Mouse (Mus musculus) CH12.LX (cell line): ENCODE measurements around the gene Ctsl. TPM values are rescaled to one million over a fixed set of nuclear protein-coding genes. Genes with fewer than 3 reads are reported as not detected.

ENCODE experiments used
- DNase-seq: peaks from one replicate; pipeline ENCODE4 v3.0.0-alpha.2; 2013; ENCODE audit errors: extremely low read depth
- H3K27ac ChIP-seq: 2 replicates; pipeline ENCODE4 v1.5.1; 2012; ENCODE audit warnings: low read depth, mild to moderate bottlenecking, control low read depth, moderate library complexity; ENCODE audit not compliant: insufficient read depth
- H3K27me3 ChIP-seq: replicated peaks from 2 replicates; pipeline ENCODE3; 2012; ENCODE audit warnings: inconsistent platforms
- H3K36me3 ChIP-seq, 2 experiments: replicated peaks in 1 of 2; 2 replicates each; pipeline versions ENCODE3 to v1.6.1; 2012; ENCODE audit warnings: inconsistent platforms in 1 of 2, low read length in 1 of 2, mild to moderate bottlenecking in 1 of 2, mixed read lengths in 1 of 2, moderate library complexity in 1 of 2; ENCODE audit not compliant: control insufficient read depth in 1 of 2, insufficient read depth in 1 of 2
- H3K4me1 ChIP-seq, 2 experiments: 2 replicates each; pipeline ENCODE4 v1.6.1; 2012; ENCODE audit warnings: inconsistent platforms in 1 of 2, moderate library complexity in 1 of 2; ENCODE audit not compliant: insufficient read depth in 2 of 2, control insufficient read depth in 1 of 2
- H3K4me2 ChIP-seq: 2 replicates; pipeline ENCODE4 v1.6.1; 2012; ENCODE audit warnings: low read depth, mild to moderate bottlenecking, control low read depth; ENCODE audit not compliant: poor library complexity, insufficient read depth, severe bottlenecking
- H3K4me3 ChIP-seq, 3 experiments: fragments of 150-350 bp in 1 of 3; sonication (generic) in 1 of 3; replicated peaks in 1 of 3; 2 replicates each; pipeline versions ENCODE3 to v1.5.1; 2011 to 2012; ENCODE audit warnings: low read depth in 2 of 3, low read length in 2 of 3, mild to moderate bottlenecking in 2 of 3, moderate library complexity in 2 of 3, control low read depth in 1 of 3, improper control_type of control experiment in 1 of 3, inconsistent platforms in 1 of 3, mixed read lengths in 1 of 3; ENCODE audit not compliant: poor library complexity in 1 of 3
- H3K79me2 ChIP-seq: replicated peaks from 2 replicates; pipeline ENCODE4 v1.6.1; 2012; ENCODE audit warnings: mild to moderate bottlenecking, moderate library complexity; ENCODE audit not compliant: control insufficient read depth, poor library complexity, insufficient read depth, severe bottlenecking; ENCODE audit errors: extremely low read depth
- H3K9ac ChIP-seq: 2 replicates; pipeline ENCODE4 v1.6.1; 2012; ENCODE audit warnings: low read depth, mild to moderate bottlenecking, control low read depth, moderate library complexity; ENCODE audit not compliant: insufficient read depth
- H3K9me3 ChIP-seq: replicated peaks from 2 replicates; pipeline ENCODE3; 2012; ENCODE audit warnings: low read length, inconsistent platforms, mixed read lengths
- CTCF ChIP-seq, 2 experiments: IDR thresholded peaks in 1 of 2; conservative IDR thresholded peaks in 1 of 2; 2 replicates each; pipeline ENCODE4 v1.5.1; 2011 to 2012; ENCODE audit warnings: low read depth in 2 of 2, low read length in 2 of 2, improper control_type of control experiment in 1 of 2, inconsistent platforms in 1 of 2, mild to moderate bottlenecking in 1 of 2, moderate library complexity in 1 of 2
- HCFC1 ChIP-seq: IDR thresholded peaks from 2 replicates; pipeline ENCODE4 v1.6.1; 2012; ENCODE audit warnings: low read depth, mild to moderate bottlenecking, inconsistent platforms, low read length, improper control_type of control experiment
- JUN ChIP-seq: IDR thresholded peaks from 2 replicates; pipeline ENCODE4 v1.6.1; 2011; ENCODE audit warnings: low read depth, mild to moderate bottlenecking, low read length, improper control_type of control experiment, moderate library complexity; ENCODE audit not compliant: insufficient read depth
- JUND ChIP-seq: conservative IDR thresholded peaks from 2 replicates; pipeline ENCODE4 v1.6.1; 2011; ENCODE audit warnings: low read depth, low read length, improper control_type of control experiment
- RAD21 ChIP-seq: IDR thresholded peaks from 2 replicates; pipeline ENCODE4 v1.6.1; 2011; ENCODE audit warnings: low read depth, mild to moderate bottlenecking, low read length, improper control_type of control experiment, moderate library complexity
- SMC3 ChIP-seq: IDR thresholded peaks from 2 replicates; pipeline ENCODE4 v1.6.1; 2011; ENCODE audit warnings: low read depth, low read length, improper control_type of control experiment
- UBTF ChIP-seq: IDR thresholded peaks from 2 replicates; pipeline ENCODE4 v1.6.1; 2012; ENCODE audit warnings: low read depth, mild to moderate bottlenecking, inconsistent platforms, low read length, improper control_type of control experiment, moderate library complexity
- USF1 ChIP-seq: IDR thresholded peaks from 2 replicates; pipeline ENCODE4 v1.6.1; 2014; ENCODE audit warnings: low read depth, mild to moderate bottlenecking, inconsistent platforms, low read length, improper control_type of control experiment
- ZC3H11A ChIP-seq: IDR thresholded peaks from 2 replicates; pipeline ENCODE4 v1.6.1; 2012; ENCODE audit warnings: low read depth, mild to moderate bottlenecking, inconsistent platforms, low read length, improper control_type of control experiment
- dilution Hi-C: fragments of 300-500 bp; cut with MboI; formaldehyde crosslinking; loops from 2 replicates; pipeline ENCODE4 v1.14.3; 2020; ENCODE audit warnings: low sequenced_read_pairs; ENCODE audit not compliant: extremely low pct_unique_long_range_greater_than_20kb, extremely low pct_ligation_motif_present
- in situ Hi-C: fragments of 300-500 bp; cut with MboI; formaldehyde crosslinking; loops from 3 replicates; pipeline ENCODE4 v1.14.3; 2019; ENCODE audit warnings: low sequenced_read_pairs, low pct_ligation_motif_present, low pct_unique_long_range_greater_than_20kb, mixed read lengths
- polyA plus RNA-seq: library from polyadenylated mRNA; unstranded; fragments of >175 nt; gene quantifications from 2 replicates; pipeline ENCODE4 v1.2.1, GENCODE M21; 2012; ENCODE audit warnings: low read depth; ENCODE audit not compliant: insufficient read length
- total RNA-seq, 2 experiments: library from RNA; depleted of rRNA; stranded (reverse); fragments of 300-350 nt in 1 of 2; fragments of >200 nt in 1 of 2; gene quantifications; 2 replicates each; pipeline ENCODE4 v1.2.3; 2012 to 2014

Gene Ctsl
- total and polyA plus RNA-seq, 3 experiments, result 0.89 to 6.5 (median 4.6) TPM

GRCm38 (mm10) chr13:64315483-64316050 is 55.1 kb downstream of the Ctsl start:
- peak; percentile 60 for DNase-seq
- Histone ChIP-seq H3K27ac (no peak overlapping the region), H3K4me2 (peak overlapping the region; percentile 44; the same call in 1 of the 2 replicates), H3K79me2 (no peaks in the 10 kb centered on the region)
- dilution Hi-C loops, result no loop called here
- TF ChIP-seq USF1 (no peak), HCFC1 (no peak), CTCF (conservative IDR thresholded peaks at IDR 0.05 in 1 of 2, IDR thresholded peaks at IDR 0.05 in 1 of 2; ENCODE audit: low read depth in 2 of 2, low read length in 2 of 2) (peak; percentile 33 to 76; a peak in 3 of 4 replicates), JUND (0 out of 2 replicates have a peak, but pooled peaks have one; percentile 44), SMC3 (peak; percentile 38), RAD21 (peak; percentile 85)
- TF ChIP-seq, all 38 proteins: peak for 4
- in situ Hi-C loops, result loop anchor here (5.0 to 10.0 kb wide), 2 partner anchors 127 to 131 kb away; no protein-coding TSS in a partner anchor
- H3K9me3 ChIP-seq, result no peaks in the 10 kb centered on the region
- H3K9ac ChIP-seq, result no peak overlapping the region
- H3K27me3 ChIP-seq, result peaks cover 2% of the 10 kb centered on the region
- no peaks in the 10 kb centered on the region for H3K36me3 ChIP-seq
- no peak overlapping the region for H3K4me3 ChIP-seq
- H3K4me1 ChIP-seq, result peaks cover 0 to 14% of the 10 kb centered on the region in 2 experiments; a peak in 3 of 4 replicates

GRCm38 (mm10) chr13:64314041-64314440 is 56.6 kb downstream of the Ctsl start:
- H3K27me3 ChIP-seq, result peaks cover 2% of the 10 kb centered on the region
- H3K9ac ChIP-seq, result no peak overlapping the region
- TF ChIP-seq JUN, result no peak
- no peak for TF ChIP-seq JUND
- H3K9me3 ChIP-seq, result no peaks in the 10 kb centered on the region
- H3K4me1 ChIP-seq, result peaks cover 9 to 29% of the 10 kb centered on the region in 2 experiments
- dilution Hi-C loops (no loop called here), in situ Hi-C loops (loop anchor here (5.0 to 10.0 kb wide), 2 partner anchors 67 to 129 kb away; no protein-coding TSS in a partner anchor)
- H3K4me3 ChIP-seq, result no peak overlapping the region
- H3K4me2 ChIP-seq, result no peak overlapping the region
- no peaks in the 10 kb centered on the region for H3K36me3 ChIP-seq
- no peak overlapping the region for H3K27ac ChIP-seq
- H3K79me2 ChIP-seq, result no peaks in the 10 kb centered on the region
- no peak for DNase-seq

DNA sequence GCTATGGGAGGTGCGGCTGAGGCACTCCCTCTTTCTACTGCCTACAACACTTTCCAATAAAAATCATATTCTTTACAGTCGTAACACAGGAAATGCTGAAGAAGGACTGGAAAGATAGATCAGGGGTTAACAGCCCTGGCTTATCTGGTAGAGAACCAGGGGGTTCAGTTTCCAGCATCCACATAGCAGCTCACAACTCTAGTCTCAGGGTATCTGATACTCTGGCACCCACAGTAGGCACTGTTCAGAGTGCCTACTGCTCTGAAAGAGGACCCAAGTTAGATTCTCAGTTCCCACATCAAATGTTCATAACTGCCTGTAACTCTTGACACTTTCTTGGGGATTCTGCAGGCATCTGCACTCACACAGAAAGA is 57.8 kb downstream of the Ctsl start:
- H3K79me2 ChIP-seq, result no peaks in the 10 kb centered on the region
- in situ Hi-C loops, result loop anchor here (5.0 to 10.0 kb wide), 2 partner anchors 66 to 128 kb away; no protein-coding TSS in a partner anchor

More for the DNA sequence above, 57.8 kb downstream of the Ctsl start:
- DNase-seq, result no peak
- dilution Hi-C loops, result no loop called here
- Histone ChIP-seq H3K9ac (no peak overlapping the region), H3K27ac (no peak overlapping the region), H3K4me1 (peaks cover 9 to 38% of the 10 kb centered on the region in 2 experiments), H3K36me3 (peaks cover 2 to 5% of the 10 kb centered on the region in 2 experiments), H3K4me2 (peak overlapping the region; percentile 39; the same call in 1 of the 2 replicates), H3K9me3 (no peaks in the 10 kb centered on the region), H3K27me3 (peaks cover 2% of the 10 kb centered on the region), H3K4me3 (peak overlapping the region; percentile 35 to 64 (median 49))
- TF ChIP-seq UBTF (no peak), SMC3 (no peak), ZC3H11A (no peak)
